Mouse (Mus musculus) E14TG2a.4 (cell line): ENCODE results near the gene Igf1r.

ENCODE experiments used
- CTCF ChIP-seq: conservative IDR thresholded peaks from 2 replicates; pipeline ENCODE4 v1.5.1; 2014; ENCODE audit warnings: low read length
- NANOG ChIP-seq: IDR thresholded peaks from 2 replicates; pipeline ENCODE4 v1.6.1; 2014; ENCODE audit warnings: borderline replicate concordance, low read length, mixed read lengths
- POU5F1 ChIP-seq: IDR thresholded peaks from 2 replicates; pipeline ENCODE4 v1.6.1; 2014; ENCODE audit warnings: low read length, borderline replicate concordance

DNA sequence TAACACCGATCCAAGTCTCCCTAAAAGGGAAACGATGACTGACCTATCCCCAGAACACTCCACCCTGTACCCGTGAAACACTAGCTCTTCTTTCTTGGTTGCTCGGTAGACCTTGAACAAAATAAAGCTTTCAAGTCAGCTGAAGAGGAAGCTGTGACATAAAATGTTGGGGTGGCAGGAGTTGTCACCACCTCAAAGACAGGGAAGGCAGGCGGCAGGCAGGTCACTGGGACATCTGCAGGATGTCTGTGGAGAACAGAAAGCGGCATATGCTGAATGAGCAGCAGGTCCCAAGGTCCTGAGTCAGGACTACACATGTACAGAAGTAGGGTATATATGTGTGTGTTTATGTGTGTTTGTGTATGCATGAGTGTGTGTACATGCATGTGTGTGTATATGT lies 191.6 kb downstream of the Igf1r start:
- TF ChIP-seq CTCF (no peak), NANOG (no peak), POU5F1 (no peak)
